Mouse (Mus musculus) thymus, postnatal 14 days (tissue): ENCODE measurements around the gene Mrps7.

Experiments
- DNase-seq: peaks from one replicate; pipeline ENCODE4 v3.0.0; 2021

Mrps7 gene

DNA sequence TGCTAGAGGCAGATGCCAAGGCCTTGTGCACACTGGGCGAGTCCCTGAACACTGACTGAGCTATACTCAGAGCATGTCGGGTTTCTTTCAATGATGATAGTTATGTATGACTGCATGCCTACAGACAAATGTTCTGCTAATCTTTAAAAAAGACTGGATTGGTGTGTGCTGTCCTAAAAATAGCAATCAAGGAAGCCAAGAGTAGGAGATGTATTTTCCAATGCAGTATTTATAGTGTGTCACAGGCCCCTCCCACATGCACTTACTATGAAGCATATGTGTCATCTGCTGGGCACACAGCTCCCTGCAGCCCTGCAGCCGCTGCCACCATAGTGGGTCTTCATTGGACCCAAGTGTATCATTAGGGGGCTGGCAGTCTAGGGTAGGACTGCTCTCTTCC lies 49.5 kb downstream of the Mrps7 start:
- no peak for DNase-seq

DNA sequence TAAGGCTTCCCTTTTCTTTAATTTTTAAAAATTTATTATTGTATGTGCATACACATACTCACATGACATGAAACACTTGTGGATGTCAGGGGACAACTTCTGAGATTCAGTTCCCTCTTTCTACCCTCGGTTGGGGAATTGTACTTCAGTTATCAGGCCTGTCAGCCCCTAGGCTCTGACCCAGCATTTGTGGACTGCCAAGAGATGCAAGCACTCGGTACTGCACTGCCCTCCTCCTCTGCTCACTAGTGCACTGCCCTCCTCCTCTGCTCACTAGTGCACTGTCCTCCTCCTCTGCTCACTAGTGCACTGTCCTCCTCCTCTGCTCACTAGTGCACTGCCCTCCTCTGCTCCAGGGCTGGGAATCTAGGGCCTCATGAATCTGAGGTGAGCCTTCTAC lies 50.4 kb downstream of the Mrps7 start:
- no peak for DNase-seq
